Mouse (Mus musculus) T-cell, adult 2 months (primary cell): Measurements from ENCODE around the gene Olfr1368.

Experiments
- DNase-seq: peaks from one replicate; pipeline ENCODE4 v3.0.0; 2022; ENCODE audit warnings: low spot score

Olfr1368 gene

GRCm38 (mm10) chr13:21145767-21146166, at the start of gene Olfr1368:
Olfr1368 (minus strand) TSS chr13:21145867.
- DNase-seq, result no peak

GRCm38 (mm10) chr13:21185521-21185920, 39.9 kb upstream of the Olfr1368 start:
- DNase-seq, result no peak

GRCm38 (mm10) chr13:21183661-21184060, 38.0 kb upstream of the Olfr1368 start:
- DNase-seq, result no peak

GRCm38 (mm10) chr13:21183066-21183465, 37.4 kb upstream of the Olfr1368 start:
- no peak for DNase-seq

- no peak for DNase-seq
These were observed 36.3 kb upstream of the Olfr1368 start for GRCm38 (mm10) chr13:21181996-21182395.

GRCm38 (mm10) chr13:21180551-21181530, 35.2 kb upstream of the Olfr1368 start:
- DNase-seq, result peak; percentile 72

DNA sequence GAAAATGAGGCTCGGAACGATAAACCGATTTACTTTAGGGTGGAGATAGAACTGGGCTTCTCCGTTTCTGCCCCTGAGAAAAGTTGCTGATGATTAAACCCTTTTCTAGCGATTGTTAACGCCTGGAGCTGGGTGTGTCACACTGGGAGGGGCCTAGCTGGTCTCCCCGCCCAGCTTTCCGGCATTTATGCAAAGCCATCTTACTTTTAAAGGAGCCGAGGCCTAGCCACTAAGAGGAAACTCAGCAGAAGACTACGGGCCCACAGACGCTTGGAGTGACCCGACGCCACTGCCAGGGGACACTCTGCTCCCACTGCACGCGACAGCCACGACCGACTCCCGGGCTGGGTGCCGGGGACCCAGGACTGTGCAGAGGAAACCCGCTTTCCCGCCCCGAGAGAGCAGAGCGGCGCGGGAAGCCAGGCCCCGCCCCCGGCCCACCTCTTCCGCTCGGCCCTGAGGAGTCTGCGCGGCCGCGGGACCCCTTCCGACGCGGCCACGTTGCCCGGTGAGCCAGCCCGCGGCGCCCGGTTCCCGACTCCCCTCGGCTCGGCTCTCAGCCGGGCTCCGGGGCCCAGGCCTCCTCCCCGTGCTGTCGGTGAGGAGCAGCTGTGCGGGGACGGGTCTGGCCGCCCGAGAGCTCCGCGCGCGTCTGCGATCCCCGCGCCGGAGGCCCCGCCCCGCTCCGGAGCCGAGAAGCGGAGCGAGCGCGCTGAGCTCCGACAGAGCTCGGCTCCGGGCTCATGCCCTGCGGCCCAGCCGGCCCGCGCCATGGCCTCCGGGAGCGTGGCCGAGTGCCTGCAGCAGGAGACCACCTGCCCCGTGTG, 34.3 kb upstream of the Olfr1368 start:
- DNase-seq, result peak; percentile 88

- no peak for DNase-seq
These were observed 33.7 kb upstream of the Olfr1368 start, which contains the start of gene Trim27 for GRCm38 (mm10) chr13:21179367-21179723. Trim27 (plus strand) TSS chr13:21179445.

DNA sequence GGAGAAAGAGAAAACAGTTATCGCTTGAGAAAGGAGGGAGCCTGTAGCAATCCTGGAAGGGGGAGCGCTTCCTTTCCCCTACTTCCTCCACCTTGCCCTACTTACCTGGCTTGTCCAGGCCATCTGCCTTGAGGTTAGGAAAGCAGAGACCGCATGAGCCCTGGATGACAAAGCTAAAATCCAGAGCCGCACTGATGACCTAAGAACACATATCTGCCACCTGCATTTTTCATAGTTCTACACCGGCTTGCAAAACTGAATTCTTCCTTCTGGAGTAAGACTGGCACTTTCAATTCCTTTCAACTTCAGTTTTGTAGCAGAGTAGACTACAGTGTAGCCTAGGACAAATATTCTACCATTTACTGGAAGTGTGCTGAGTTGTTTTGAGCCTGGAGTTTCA, 32.7 kb upstream of the Olfr1368 start:
- DNase-seq, result no peak

DNA sequence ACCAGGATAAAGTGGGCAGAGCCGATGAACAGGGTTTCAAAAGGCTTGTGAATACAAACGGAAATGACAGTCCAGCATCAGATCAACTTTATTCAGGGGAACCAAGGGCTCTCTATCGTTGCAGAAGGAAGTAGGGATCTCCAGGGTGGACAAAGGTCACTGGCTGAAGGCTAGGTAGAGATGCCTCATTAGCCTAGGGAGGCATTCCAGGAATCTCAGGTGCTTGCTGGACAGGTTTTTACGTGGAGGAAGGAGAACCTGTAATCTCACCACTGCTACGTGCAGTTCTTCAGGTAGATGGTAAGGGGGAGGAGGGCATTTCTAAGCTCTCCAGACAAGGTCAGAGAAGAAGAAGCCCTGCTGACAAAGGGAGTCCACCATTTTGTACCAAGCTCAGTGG, 32.0 kb upstream of the Olfr1368 start:
- no peak for DNase-seq

GRCm38 (mm10) chr13:21176733-21177132, 31.1 kb upstream of the Olfr1368 start:
- DNase-seq, result no peak

- DNase-seq, result peak; percentile 11
These were observed 27.4 kb upstream of the Olfr1368 start for GRCm38 (mm10) chr13:21173072-21173471.

GRCm38 (mm10) chr13:21172241-21173027, 26.8 kb upstream of the Olfr1368 start:
- peak; percentile 58 for DNase-seq

GRCm38 (mm10) chr13:21171600-21172150, 26.0 kb upstream of the Olfr1368 start:
- DNase-seq, result no peak

GRCm38 (mm10) chr13:21171156-21171530, 25.5 kb upstream of the Olfr1368 start:
- no peak for DNase-seq

DNA sequence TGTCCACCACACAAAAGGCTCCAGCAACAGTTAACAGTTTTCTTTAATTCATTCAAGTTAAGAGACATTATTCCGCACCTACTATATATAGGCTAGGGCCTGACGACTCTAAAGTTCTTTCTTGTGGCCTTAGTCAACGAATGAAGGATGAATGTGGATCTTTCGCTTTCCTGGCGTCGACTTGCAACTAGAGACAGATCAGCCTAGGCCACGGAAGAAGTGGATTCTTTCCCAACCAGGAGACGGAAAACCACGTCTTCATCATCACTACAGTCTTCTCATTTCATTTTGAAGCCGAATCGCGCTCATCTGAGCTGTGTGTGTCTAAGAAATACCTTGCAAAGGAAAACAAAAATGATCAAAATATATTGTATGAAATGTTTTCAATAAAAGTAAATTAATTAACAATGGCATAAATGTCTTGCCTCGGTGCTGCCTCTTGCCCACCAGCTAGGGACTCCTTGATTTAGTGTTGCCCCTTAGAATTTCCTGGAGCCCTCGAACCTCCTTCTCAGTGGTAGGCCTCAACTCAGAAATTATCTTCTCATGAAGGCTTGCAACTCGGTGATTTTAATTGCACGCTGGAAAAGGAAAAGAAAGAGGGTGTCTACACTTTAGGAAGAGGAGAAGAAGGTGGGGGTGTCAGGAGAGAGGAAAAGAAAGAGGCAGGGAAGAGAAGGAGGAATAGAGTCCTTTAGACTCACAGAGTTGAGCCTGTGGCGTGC, 24.9 kb upstream of the Olfr1368 start:
- no peak for DNase-seq

DNA sequence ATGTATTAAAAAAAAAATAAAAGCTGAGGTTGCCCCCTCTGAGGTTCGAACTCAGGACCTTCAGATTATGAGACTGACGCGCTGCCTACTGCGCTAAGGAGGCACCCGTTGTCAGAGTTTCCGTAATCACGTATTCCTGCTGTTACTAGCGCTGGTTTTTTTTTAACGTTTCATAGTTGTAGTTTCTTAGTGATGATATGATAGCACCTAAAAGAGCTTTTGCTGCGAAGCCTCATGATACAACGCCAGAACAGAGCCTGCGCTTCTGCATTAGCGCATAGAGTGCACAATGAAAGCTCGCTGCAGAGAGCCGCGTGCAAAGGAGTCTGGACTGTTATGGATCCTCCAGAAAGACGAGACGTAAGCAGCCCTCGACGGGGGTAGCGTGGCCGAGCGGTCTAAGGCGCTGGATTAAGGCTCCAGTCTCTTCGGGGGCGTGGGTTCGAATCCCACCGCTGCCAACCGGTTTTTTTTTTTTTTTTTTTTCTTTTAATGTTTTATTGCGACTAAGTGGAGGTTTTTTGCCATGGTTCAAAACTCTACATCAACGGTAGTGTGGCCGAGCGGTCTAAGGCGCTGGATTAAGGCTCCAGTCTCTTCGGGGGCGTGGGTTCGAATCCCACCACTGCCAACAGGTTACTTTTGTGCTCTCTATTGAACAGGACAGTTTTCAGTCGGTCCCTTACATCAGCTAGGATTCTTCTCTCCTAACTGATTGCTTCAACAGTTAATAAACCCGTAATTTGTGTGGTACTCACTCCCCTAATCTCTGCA, 24.2 kb upstream of the Olfr1368 start:
- DNase-seq, result peak; percentile 83

DNA sequence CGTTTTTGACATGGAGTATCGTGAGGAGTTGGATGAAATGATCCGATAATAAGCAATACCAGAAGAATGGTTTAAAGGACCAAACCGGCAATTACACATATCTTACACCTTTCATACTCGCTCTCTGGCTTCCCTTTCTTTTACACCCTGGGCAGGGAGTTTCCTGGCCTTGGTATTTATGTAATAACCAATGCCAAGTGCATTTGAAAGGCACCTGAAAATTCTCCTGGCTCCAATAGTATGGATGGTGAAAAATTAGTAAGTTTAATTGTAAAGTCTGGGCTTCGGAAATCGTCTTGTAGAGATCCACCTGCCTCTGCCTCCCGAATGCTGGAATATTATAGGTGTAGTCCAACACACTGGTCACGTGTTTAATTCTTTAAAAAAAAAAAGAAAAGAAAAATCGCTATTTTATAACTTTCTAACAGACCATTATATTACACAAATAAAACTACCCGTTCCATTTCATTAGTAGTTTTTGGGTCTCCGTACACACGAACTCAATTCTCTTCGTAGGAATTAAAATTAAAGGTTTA, 23.5 kb upstream of the Olfr1368 start:
- no peak for DNase-seq

DNA sequence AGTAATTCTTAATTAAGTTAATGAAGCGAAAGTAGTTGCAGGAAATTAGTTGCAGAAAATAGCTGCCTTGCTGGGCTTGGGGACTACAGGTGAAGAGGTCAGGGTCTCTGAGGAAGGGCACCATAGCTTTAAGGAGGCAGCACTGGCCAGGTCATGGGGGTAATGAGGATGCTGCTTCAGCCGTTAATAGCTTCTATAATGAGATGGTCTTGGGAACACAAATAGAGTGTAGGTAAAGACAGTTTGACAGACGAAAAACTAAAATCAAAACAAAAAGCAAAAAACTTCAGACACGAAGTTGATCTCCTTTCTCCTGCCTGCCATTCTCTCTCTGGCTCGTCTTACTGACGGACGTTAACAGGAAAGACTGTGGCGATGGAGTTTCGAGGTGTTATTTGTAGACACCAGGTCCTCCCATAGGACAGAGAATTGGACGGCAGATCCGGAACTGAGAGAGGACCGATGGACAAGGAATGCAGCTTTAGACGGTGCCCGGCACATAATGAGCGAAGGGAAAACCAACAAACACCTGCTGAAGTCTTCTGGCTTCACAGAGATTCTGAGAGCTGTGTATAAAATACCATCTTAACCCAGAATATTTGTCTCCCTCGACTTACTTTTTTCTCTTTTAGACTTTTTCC, 22.8 kb upstream of the Olfr1368 start:
- peak; percentile 35 for DNase-seq
